Mouse (Mus musculus): Measurements from ENCODE around the gene Ttc39b.

Ttc39b gene

GRCm38 (mm10) chr4:83317826-83318348 lies 6.2 kb downstream of the Ttc39b start:
- no peak for DNase-seq (ENCODE audit: low spot score in 2 of 2)

GRCm38 (mm10) chr4:83316718-83317117 lies 7.3 kb downstream of the Ttc39b start:
- DNase-seq (ENCODE audit: low spot score in 2 of 2): no peak

GRCm38 (mm10) chr4:83315930-83316329 lies 8.1 kb downstream of the Ttc39b start:
- no peak for DNase-seq (ENCODE audit: low spot score in 2 of 2)

- DNase-seq (ENCODE audit: low spot score in 2 of 2): no peak
These were observed 8.9 kb downstream of the Ttc39b start for GRCm38 (mm10) chr4:83314922-83315881.

- no peak for DNase-seq (ENCODE audit: low spot score in 2 of 2)
These were observed 9.7 kb downstream of the Ttc39b start for GRCm38 (mm10) chr4:83314261-83314793.

- no peak for DNase-seq (ENCODE audit: low spot score in 2 of 2)
These were observed 11.7 kb downstream of the Ttc39b start for GRCm38 (mm10) chr4:83312336-83312735.

- no peak for DNase-seq (ENCODE audit: low spot score in 2 of 2)
These were observed 12.6 kb downstream of the Ttc39b start for GRCm38 (mm10) chr4:83311481-83311880.

GRCm38 (mm10) chr4:83310990-83311389 lies 13.1 kb downstream of the Ttc39b start:
- no peak for DNase-seq (ENCODE audit: low spot score in 2 of 2)

GRCm38 (mm10) chr4:83308914-83309313 lies 15.1 kb downstream of the Ttc39b start:
- no peak for DNase-seq (ENCODE audit: low spot score in 2 of 2)

- DNase-seq (ENCODE audit: low spot score in 2 of 2): no peak
These were observed 16.2 kb downstream of the Ttc39b start for GRCm38 (mm10) chr4:83307686-83308469.

- no peak for DNase-seq (ENCODE audit: low spot score in 2 of 2)
These were observed 17.2 kb downstream of the Ttc39b start for GRCm38 (mm10) chr4:83306879-83307278.

GRCm38 (mm10) chr4:83305099-83305498 lies 19.0 kb downstream of the Ttc39b start:
- no peak for DNase-seq (ENCODE audit: low spot score in 2 of 2)

GRCm38 (mm10) chr4:83302887-83303827 lies 20.9 kb downstream of the Ttc39b start:
- DNase-seq (ENCODE audit: low spot score in 2 of 2): peak; percentile 42 to 64

GRCm38 (mm10) chr4:83302123-83302737 lies 21.8 kb downstream of the Ttc39b start:
- DNase-seq (ENCODE audit: low spot score in 2 of 2): no peak

- no peak for DNase-seq (ENCODE audit: low spot score in 2 of 2)
These were observed 22.3 kb downstream of the Ttc39b start for GRCm38 (mm10) chr4:83301713-83302112.

GRCm38 (mm10) chr4:83284768-83285350 lies 39.2 kb downstream of the Ttc39b start:
- DNase-seq (ENCODE audit: low spot score in 2 of 2): peak in 1 of 2 experiments; percentile 29

GRCm38 (mm10) chr4:83283973-83284767 lies 39.9 kb downstream of the Ttc39b start:
- DNase-seq (ENCODE audit: low spot score in 2 of 2): peak in 1 of 2 experiments; percentile 32

- no peak for DNase-seq (ENCODE audit: low spot score in 2 of 2)
These were observed 41.6 kb downstream of the Ttc39b start for GRCm38 (mm10) chr4:83282424-83282823.

- no peak for DNase-seq (ENCODE audit: low spot score in 2 of 2)
These were observed 44.8 kb downstream of the Ttc39b start for GRCm38 (mm10) chr4:83279236-83279635.

Data from frontal cortex, postnatal 10 days (tissue).